Mouse (Mus musculus): ENCODE data around the gene Nedd9. TPM values are rescaled to one million over a fixed set of nuclear protein-coding genes. Genes with fewer than 3 reads are reported as not detected.

Gene Nedd9
- polyA plus RNA-seq, 1 experiment from 2014 or later = 77.6 TPM

GRCm38 (mm10) chr13:41466191-41466590, 21.0 kb downstream of the Nedd9 start:
- H3K27me3 ChIP-seq (ENCODE audit: control insufficient read depth, insufficient read depth, low read depth, low read length) = no peaks in the 10 kb centered on the region
- WGBS = 78% methylated on average over 1 of the region's 1 CpGs
- no peaks in the 10 kb centered on the region; the same call in 1 of the 2 replicates for H3K4me1 ChIP-seq (replicated peaks; ENCODE audit: control insufficient read depth, insufficient read depth, low read length)
- no peak overlapping the region for H3K9ac ChIP-seq (ENCODE audit: low read length)
- no peaks in the 10 kb centered on the region for H3K9me3 ChIP-seq (ENCODE audit: control insufficient read depth, low read length)
- H3K27ac ChIP-seq (ENCODE audit: low read length) = peak overlapping the region; percentile 84
- H3K36me3 ChIP-seq (ENCODE audit: control insufficient read depth, insufficient read depth, low read length) = no peaks in the 10 kb centered on the region
- H3K4me2 ChIP-seq (ENCODE audit: low read depth, low read length) = no peak overlapping the region
- peak; percentile 82 for ATAC-seq (ENCODE audit: low read depth)
- no peak overlapping the region for H3K4me3 ChIP-seq (ENCODE audit: low read length)

DNA sequence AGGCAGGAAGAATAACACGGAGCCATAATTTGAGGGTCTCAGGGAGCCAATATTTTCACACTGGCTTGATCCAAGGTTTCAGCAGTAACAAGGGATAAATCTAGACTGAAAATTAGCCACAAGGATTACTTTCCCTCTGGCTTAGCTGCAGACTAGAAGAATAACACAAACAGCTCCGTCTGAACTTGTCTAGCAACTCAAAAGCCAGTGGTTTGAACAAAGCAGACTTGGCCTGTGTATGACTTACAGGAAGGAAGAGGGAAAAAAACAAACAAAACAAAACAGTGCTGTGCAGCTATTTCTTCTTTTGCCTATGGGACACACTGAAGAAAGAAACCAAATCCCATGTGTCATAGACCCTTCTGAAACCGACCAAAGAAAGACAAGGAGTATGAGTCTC, 25.7 kb downstream of the Nedd9 start:
- H3K9me3 ChIP-seq (ENCODE audit: control insufficient read depth, low read length) = no peaks in the 10 kb centered on the region
- no peaks in the 10 kb centered on the region for H3K27me3 ChIP-seq (ENCODE audit: control insufficient read depth, insufficient read depth, low read depth, low read length)

DNA sequence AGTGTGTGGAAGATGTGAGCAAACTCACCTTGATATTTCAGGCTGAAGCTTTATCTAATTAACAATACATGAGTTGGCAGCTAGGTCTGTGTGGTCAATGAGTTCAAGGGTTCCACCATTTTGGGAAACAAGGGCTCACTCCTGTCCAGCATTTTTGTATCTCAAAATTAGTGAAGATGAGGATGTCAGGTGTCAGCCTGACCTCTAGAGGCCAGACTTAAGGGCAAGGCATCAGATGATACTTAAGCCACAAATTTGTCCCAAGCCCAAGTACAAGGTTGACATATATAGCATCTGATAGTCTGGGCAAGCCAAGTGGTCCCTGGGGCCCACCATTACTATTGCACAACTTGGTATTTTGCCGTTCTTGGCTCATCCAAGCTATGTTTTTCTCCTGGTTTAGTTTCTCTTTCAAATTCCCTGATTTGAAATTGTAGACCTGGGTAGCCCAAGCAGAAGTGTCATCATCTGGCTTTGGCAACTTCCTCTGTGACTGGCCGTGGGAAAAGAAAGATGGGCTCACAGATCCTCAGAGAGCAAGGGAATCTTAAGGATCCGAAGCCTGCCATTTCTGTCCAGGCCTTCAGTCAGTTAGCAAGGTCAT, 27.4 kb downstream of the Nedd9 start:
- no peak for ATAC-seq (ENCODE audit: low read depth)
- H3K27ac ChIP-seq (ENCODE audit: low read length) = peak overlapping the region; percentile 91
- no peak overlapping the region for H3K4me2 ChIP-seq (ENCODE audit: low read depth, low read length)
- H3K36me3 ChIP-seq (ENCODE audit: control insufficient read depth, insufficient read depth, low read length) = no peaks in the 10 kb centered on the region
- H3K4me3 ChIP-seq (ENCODE audit: low read length) = no peak overlapping the region
- peaks cover 34% of the 10 kb centered on the region for H3K4me1 ChIP-seq (replicated peaks; ENCODE audit: control insufficient read depth, insufficient read depth, low read length)
- no peaks in the 10 kb centered on the region for H3K9me3 ChIP-seq (ENCODE audit: control insufficient read depth, low read length)
- no peaks in the 10 kb centered on the region for H3K27me3 ChIP-seq (ENCODE audit: control insufficient read depth, insufficient read depth, low read depth, low read length)
- H3K9ac ChIP-seq (ENCODE audit: low read length) = no peak overlapping the region
- 88% methylated on average over 3 of the region's 3 CpGs for WGBS

More for the DNA sequence above, 25.7 kb downstream of the Nedd9 start:
- H3K4me2 ChIP-seq (ENCODE audit: low read depth, low read length) = no peak overlapping the region
- peaks cover 27% of the 10 kb centered on the region for H3K4me1 ChIP-seq (replicated peaks; ENCODE audit: control insufficient read depth, insufficient read depth, low read length)
- H3K36me3 ChIP-seq (ENCODE audit: control insufficient read depth, insufficient read depth, low read length) = no peaks in the 10 kb centered on the region
- no peak overlapping the region for H3K9ac ChIP-seq (ENCODE audit: low read length)
- no peak overlapping the region for H3K27ac ChIP-seq (ENCODE audit: low read length)
- WGBS = 58% methylated on average over 3 of the region's 3 CpGs
- no peak overlapping the region for H3K4me3 ChIP-seq (ENCODE audit: low read length)
- ATAC-seq (ENCODE audit: low read depth) = no peak

- ATAC-seq (ENCODE audit: low read depth) = 0 out of 2 replicates have a peak, but pooled peaks have one; percentile 11
- Histone ChIP-seq H3K27me3 (ENCODE audit: control insufficient read depth, insufficient read depth, low read depth, low read length) (no peaks in the 10 kb centered on the region), H3K9ac (ENCODE audit: low read length) (no peak overlapping the region), H3K4me3 (ENCODE audit: low read length) (no peak overlapping the region), H3K9me3 (ENCODE audit: control insufficient read depth, low read length) (no peaks in the 10 kb centered on the region), H3K36me3 (ENCODE audit: control insufficient read depth, insufficient read depth, low read length) (no peaks in the 10 kb centered on the region), H3K4me1 (replicated peaks; ENCODE audit: control insufficient read depth, insufficient read depth, low read length) (peaks cover 35% of the 10 kb centered on the region), H3K4me2 (ENCODE audit: low read depth, low read length) (no peak overlapping the region), H3K27ac (ENCODE audit: low read length) (peak overlapping the region; percentile 91)
- 46% methylated on average over 2 of the region's 2 CpGs for WGBS
These were observed 28.5 kb downstream of the Nedd9 start for GRCm38 (mm10) chr13:41458709-41459108.

- WGBS = 64% methylated on average over 10 of the region's 10 CpGs
- Histone ChIP-seq H3K27me3 (ENCODE audit: control insufficient read depth, insufficient read depth, low read depth, low read length) (no peaks in the 10 kb centered on the region), H3K4me3 (ENCODE audit: low read length) (no peak overlapping the region), H3K36me3 (ENCODE audit: control insufficient read depth, insufficient read depth, low read length) (no peaks in the 10 kb centered on the region), H3K27ac (ENCODE audit: low read length) (peak overlapping the region; percentile 91), H3K4me2 (ENCODE audit: low read depth, low read length) (no peak overlapping the region; the same call in 1 of the 2 replicates), H3K4me1 (replicated peaks; ENCODE audit: control insufficient read depth, insufficient read depth, low read length) (peaks cover 41% of the 10 kb centered on the region), H3K9ac (ENCODE audit: low read length) (no peak overlapping the region), H3K9me3 (ENCODE audit: control insufficient read depth, low read length) (no peaks in the 10 kb centered on the region)
- ATAC-seq (ENCODE audit: low read depth) = no peak
These were observed 29.3 kb downstream of the Nedd9 start for GRCm38 (mm10) chr13:41457798-41458390.

DNA sequence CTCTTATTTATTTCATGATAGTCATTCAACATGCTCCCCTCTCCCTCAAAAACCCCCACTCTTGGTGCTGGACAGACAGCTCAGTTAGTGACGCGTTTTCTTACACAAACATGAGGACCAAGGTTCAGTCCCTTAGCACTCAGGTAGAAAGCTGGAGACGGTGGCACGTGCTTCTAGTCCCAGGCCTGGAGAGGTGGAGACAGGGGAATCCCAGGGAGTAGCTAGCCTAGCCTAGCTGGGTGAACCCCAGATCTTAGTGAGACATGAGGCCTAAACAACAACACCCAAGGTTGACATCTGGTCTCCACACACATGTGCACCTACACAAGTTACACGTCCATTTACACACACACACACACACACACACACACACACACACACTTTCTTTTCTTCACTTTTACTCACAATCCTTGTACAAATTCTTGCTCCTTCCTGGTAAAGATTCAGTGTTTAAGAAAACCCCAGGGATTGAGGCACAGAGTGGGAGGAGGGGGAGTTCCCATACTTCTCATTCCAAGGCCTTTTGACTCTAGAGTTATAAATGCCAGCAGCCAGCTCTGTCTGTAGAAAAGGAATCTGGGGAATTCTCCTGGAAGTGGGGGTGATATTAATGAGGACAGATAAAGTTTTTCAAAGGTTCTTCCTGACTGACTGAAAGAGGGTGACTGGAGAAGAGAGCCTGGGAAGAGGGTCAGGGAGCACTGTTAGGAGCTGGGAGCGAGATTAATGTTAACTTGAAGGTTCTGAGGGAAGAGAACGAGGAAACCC, 29.9 kb downstream of the Nedd9 start:
- Histone ChIP-seq H3K27me3 (ENCODE audit: control insufficient read depth, insufficient read depth, low read depth, low read length) (no peaks in the 10 kb centered on the region), H3K9ac (ENCODE audit: low read length) (0 out of 2 replicates have a peak overlapping the region, but pooled peaks have one; percentile 17), H3K4me2 (ENCODE audit: low read depth, low read length) (no peak overlapping the region; the same call in 1 of the 2 replicates), H3K27ac (ENCODE audit: low read length) (peak overlapping the region; percentile 91), H3K4me1 (replicated peaks; ENCODE audit: control insufficient read depth, insufficient read depth, low read length) (peaks cover 41% of the 10 kb centered on the region), H3K9me3 (ENCODE audit: control insufficient read depth, low read length) (no peaks in the 10 kb centered on the region), H3K36me3 (ENCODE audit: control insufficient read depth, insufficient read depth, low read length) (no peaks in the 10 kb centered on the region), H3K4me3 (ENCODE audit: low read length) (no peak overlapping the region)
- 32% methylated on average over 7 of the region's 7 CpGs for WGBS
- peak; percentile 54 for ATAC-seq (ENCODE audit: low read depth)

DNA sequence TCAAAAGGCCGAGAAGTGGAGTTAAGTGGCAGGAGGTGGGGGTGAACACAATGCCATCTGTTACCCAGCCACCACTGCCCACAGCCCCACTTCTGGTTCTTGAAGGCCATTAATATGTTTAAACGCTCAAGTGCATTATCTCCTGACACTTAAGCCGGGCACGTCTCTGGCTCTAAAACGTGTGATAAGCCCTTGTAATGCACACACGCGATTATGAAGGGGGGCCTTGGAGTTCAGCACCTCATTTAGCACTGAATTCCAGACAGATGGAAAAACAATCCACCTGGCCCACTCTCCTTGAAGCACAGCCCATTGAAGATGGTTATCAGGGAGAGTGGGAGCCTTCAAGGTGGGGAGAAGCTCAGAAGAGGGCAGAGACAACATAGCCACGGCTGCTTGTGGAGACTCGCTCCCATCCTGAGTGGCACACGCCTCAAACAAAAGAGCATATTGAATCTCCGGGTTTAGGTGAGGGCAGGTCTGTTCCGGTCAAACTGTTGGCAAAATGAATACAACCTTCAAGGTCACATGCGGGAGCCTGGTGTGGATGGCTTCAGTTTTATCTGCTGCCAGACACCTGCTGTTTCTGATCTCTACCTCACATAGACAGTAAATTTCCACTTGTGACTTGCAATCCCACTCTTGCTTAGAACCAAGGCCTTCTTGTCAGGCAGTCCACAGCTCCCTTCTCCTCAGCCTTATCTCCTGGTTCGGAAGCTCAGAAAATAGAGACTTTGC, 30.7 kb downstream of the Nedd9 start:
- peak overlapping the region; percentile 91 for H3K27ac ChIP-seq (ENCODE audit: low read length)
- H3K4me3 ChIP-seq (ENCODE audit: low read length) = no peak overlapping the region
- H3K4me1 ChIP-seq (replicated peaks; ENCODE audit: control insufficient read depth, insufficient read depth, low read length) = peaks cover 41% of the 10 kb centered on the region
- no peaks in the 10 kb centered on the region for H3K27me3 ChIP-seq (ENCODE audit: control insufficient read depth, insufficient read depth, low read depth, low read length)
- H3K9me3 ChIP-seq (ENCODE audit: control insufficient read depth, low read length) = no peaks in the 10 kb centered on the region
- no peak overlapping the region for H3K9ac ChIP-seq (ENCODE audit: low read length)
- ATAC-seq (ENCODE audit: low read depth) = peak; percentile 69
- H3K36me3 ChIP-seq (ENCODE audit: control insufficient read depth, insufficient read depth, low read length) = no peaks in the 10 kb centered on the region
- 29% methylated on average over 14 of the region's 14 CpGs for WGBS
- no peak overlapping the region for H3K4me2 ChIP-seq (ENCODE audit: low read depth, low read length)

GRCm38 (mm10) chr13:41453227-41454193, 33.7 kb downstream of the Nedd9 start:
- H3K27me3 ChIP-seq (ENCODE audit: control insufficient read depth, insufficient read depth, low read depth, low read length) = no peaks in the 10 kb centered on the region
- 73% methylated on average over 15 of the region's 15 CpGs for WGBS

More at GRCm38 (mm10) chr13:41453227-41454193, 33.7 kb downstream of the Nedd9 start:
- Histone ChIP-seq H3K9me3 (ENCODE audit: control insufficient read depth, low read length) (no peaks in the 10 kb centered on the region), H3K4me1 (replicated peaks; ENCODE audit: control insufficient read depth, insufficient read depth, low read length) (peaks cover 35% of the 10 kb centered on the region), H3K4me3 (ENCODE audit: low read length) (no peak overlapping the region), H3K9ac (ENCODE audit: low read length) (no peak overlapping the region), H3K27ac (ENCODE audit: low read length) (no peak overlapping the region), H3K36me3 (ENCODE audit: control insufficient read depth, insufficient read depth, low read length) (no peaks in the 10 kb centered on the region), H3K4me2 (ENCODE audit: low read depth, low read length) (no peak overlapping the region)
- no peak for ATAC-seq (ENCODE audit: low read depth)
